Mouse (Mus musculus) heart, adult 2 months (tissue): ENCODE measurements around the gene Ddx24. TPM values are rescaled to one million over a fixed set of nuclear protein-coding genes. Genes with fewer than 3 reads are reported as not detected.
"Not testable (repeated sequence)": the region's sequence is repeated elsewhere in the genome, so short reads cannot be mapped to it uniquely, and the experiment has no call there.

Experiments used
- DNase-seq, 2 experiments: peaks; one replicate each; pipeline ENCODE4 v3.0.0; 2021
- H3K27ac ChIP-seq: fragments of 200-600 bp; 2 replicates; pipeline ENCODE4 v1.8.1; 2022
- H3K27me3 ChIP-seq: fragments of 200-500 bp; 2 replicates; pipeline ENCODE4 v1.6.1; 2012; ENCODE audit warnings: mild to moderate bottlenecking, low read length, inconsistent platforms, mixed read lengths; ENCODE audit not compliant: control insufficient read depth, insufficient read depth
- H3K36me3 ChIP-seq: fragments of 200-500 bp; 2 replicates; pipeline ENCODE4 v1.6.1; 2012; ENCODE audit warnings: low read length, inconsistent platforms; ENCODE audit not compliant: control insufficient read depth, insufficient read depth
- H3K4me1 ChIP-seq: fragments of 200-500 bp; 2 replicates; pipeline ENCODE4 v1.6.1; 2011; ENCODE audit warnings: low read length; ENCODE audit not compliant: control insufficient read depth, insufficient read depth
- H3K4me3 ChIP-seq: fragments of 200-600 bp; 2 replicates; pipeline ENCODE4 v1.8.1; 2022
- H3K79me2 ChIP-seq: fragments of 200-500 bp; replicated peaks from 2 replicates; pipeline ENCODE4 v1.6.1; 2012; ENCODE audit warnings: mild to moderate bottlenecking, inconsistent platforms, low read length, moderate library complexity, mixed read lengths; ENCODE audit not compliant: control insufficient read depth, insufficient read depth
- H3K9ac ChIP-seq: fragments of 200-500 bp; 2 replicates; pipeline ENCODE4 v1.6.1; 2012; ENCODE audit warnings: low read depth, mild to moderate bottlenecking, control low read depth, inconsistent platforms, low read length, mixed read lengths
- CTCF ChIP-seq: fragments of 200-600 bp; IDR thresholded peaks from 2 replicates; pipeline ENCODE4 v1.8.1; 2022; ENCODE audit warnings: antibody characterized with exemption, mild to moderate bottlenecking, moderate library complexity
- EP300 ChIP-seq: fragments of 200-500 bp; IDR thresholded peaks from 2 replicates; pipeline ENCODE4 v1.6.1; 2011; ENCODE audit warnings: low read depth, low read length, control low read depth; ENCODE audit not compliant: insufficient read depth
- POLR2A ChIP-seq: fragments of 200-500 bp; IDR thresholded peaks from 2 replicates; pipeline ENCODE4 v1.6.1; 2011; ENCODE audit warnings: mild to moderate bottlenecking, low read depth, low read length, control low read depth; ENCODE audit not compliant: insufficient read depth
- WGBS: fragments of 180-500 bp; shearing (Covaris S2); methylation state at CpG from one replicate; pipeline ENCODE4 v1.1.7; 2018; 5-methylcytosine and 5-hydroxymethylcytosine counted together
- intact Hi-C: fragments of 180-260 bp; cut with DNase I; formaldehyde crosslinking; loops from one replicate; pipeline ENCODE4 v1.15.1; 2025
- long read RNA-seq: library from polyadenylated mRNA; stranded (forward); transcript quantifications from one replicate; pipeline ENCODE4 v2.0.0, GENCODE M21; 2021
- polyA plus RNA-seq: library from polyadenylated mRNA; depleted of rRNA; stranded (reverse); fragments of >200 nt; gene quantifications from 2 replicates; pipeline ENCODE4 v1.2.3, GENCODE M21; 2012; rRNA removed
- total RNA-seq, 2 experiments: library from RNA; stranded (reverse); gene quantifications; 2 replicates each; pipeline ENCODE4 v1.2.3; 2021

Gene Ddx24
- total RNA-seq (10 to 100 TPM; 85.3 to 89.3 TPM), polyA plus RNA-seq (30.2 and 46.0 TPM in 2 replicates)
- long read RNA-seq, transcript Ddx24-201 (9 exons, 2,850 nt), result major isoform, 154 of 170 reads
- long read RNA-seq, partial matches to known transcripts, result 12 of 170 reads
- long read RNA-seq, other reads (novel, unspliced or antisense), result 4 of 170 reads

- H3K4me3 ChIP-seq, result peak within 1 kb of the TSS; percentile 95
- 2% methylated on average over 33 of the region's 33 CpGs for WGBS
Measured at GRCm38 (mm10) chr12:103425729-103426470, at the start of gene Ddx24. Gene Ddx24, minus strand, starts transcription at chr12:103425830.

GRCm38 (mm10) chr12:103474481-103474880 is 48.9 kb upstream of the Ddx24 start:
- Histone ChIP-seq H3K4me3 (no peak overlapping the region), H3K27ac (no peak overlapping the region), H3K9ac (no peak overlapping the region), H3K79me2 (no peaks in the 10 kb centered on the region), H3K27me3 (no peaks in the 10 kb centered on the region), H3K36me3 (no peaks in the 10 kb centered on the region), H3K4me1 (no peaks in the 10 kb centered on the region; the same call in 1 of the 2 replicates)
- DNase-seq, result no peak
- TF ChIP-seq POLR2A (no peak), EP300 (no peak), CTCF (no peak)
- 22% methylated on average over 2 of the region's 2 CpGs for WGBS
- intact Hi-C loops, result loop anchor here (1.0 kb wide), 1 partner anchor 25 kb away; no protein-coding TSS in a partner anchor

More at GRCm38 (mm10) chr12:103425729-103426470, at the start of gene Ddx24:
- Histone ChIP-seq H3K27ac (peak within 1 kb of the TSS; percentile 70), H3K27me3 (no peaks in the 10 kb centered on the region), H3K79me2 (peaks cover 9% of the 10 kb centered on the region), H3K9ac (peak within 1 kb of the TSS; percentile 98), H3K36me3 (peaks cover 31% of the 10 kb centered on the region), H3K4me1 (peaks cover 16% of the 10 kb centered on the region)
- DNase-seq, result peak; percentile 96 to 99
- peak; percentile 84 for TF ChIP-seq POLR2A
- no peak; the same call in none of the 2 replicates for TF ChIP-seq CTCF
- TF ChIP-seq EP300, result peak; percentile 99
- intact Hi-C loops, result loop anchor here (1.0 to 5.0 kb wide), 2 partner anchors 39 to 66 kb away; partner anchors contain the start of gene Otub2

- H3K27me3 ChIP-seq, result no peaks in the 10 kb centered on the region
- 36% methylated on average over 3 of the region's 3 CpGs for WGBS
- H3K4me3 ChIP-seq, result no peak within 1 kb of the TSS
- no peak within 1 kb of the TSS for H3K27ac ChIP-seq
- intact Hi-C loops, result no loop called here
- H3K4me1 ChIP-seq, result no peaks in the 10 kb centered on the region
- H3K36me3 ChIP-seq, result no peaks in the 10 kb centered on the region
- H3K9ac ChIP-seq, result no peak within 1 kb of the TSS
- TF ChIP-seq CTCF (no peak), EP300 (no peak), POLR2A (no peak)
- H3K79me2 ChIP-seq, result no peaks in the 10 kb centered on the region
- DNase-seq, result no peak
Measured at GRCm38 (mm10) chr12:103457140-103457539, 31.5 kb upstream of the Ddx24 start, which contains the start of gene Ifi27l2b. Gene Ifi27l2b, minus strand, starts transcription at chr12:103457223.

- H3K79me2 ChIP-seq, H3K36me3 ChIP-seq, H3K27ac ChIP-seq, H3K4me1 ChIP-seq, H3K9ac ChIP-seq, H3K27me3 ChIP-seq, DNase-seq, intact Hi-C loops, H3K4me3 ChIP-seq: not testable (repeated sequence)
- WGBS, result no CpG with 5 or more reads among the region's 1 CpGs
Measured at GRCm38 (mm10) chr12:103456727-103457126, 31.1 kb upstream of the Ddx24 start.

- no peaks in the 10 kb centered on the region for H3K36me3 ChIP-seq
- no peak overlapping the region for H3K9ac ChIP-seq
- H3K4me3 ChIP-seq, result no peak overlapping the region
- H3K79me2 ChIP-seq, result no peaks in the 10 kb centered on the region
- TF ChIP-seq EP300, result no peak
- no peak for TF ChIP-seq POLR2A
- TF ChIP-seq CTCF, result no peak
- intact Hi-C loops, result no loop called here
- H3K27ac ChIP-seq, result no peak overlapping the region
- no peaks in the 10 kb centered on the region for H3K4me1 ChIP-seq
- H3K27me3 ChIP-seq, result no peaks in the 10 kb centered on the region
- DNase-seq, result no peak
Measured at GRCm38 (mm10) chr12:103453361-103453760, 27.7 kb upstream of the Ddx24 start.

GRCm38 (mm10) chr12:103445060-103445459 is 19.4 kb upstream of the Ddx24 start:
- Histone ChIP-seq H3K79me2 (no peaks in the 10 kb centered on the region), H3K9ac (no peak overlapping the region), H3K27me3 (no peaks in the 10 kb centered on the region), H3K4me3 (no peak overlapping the region), H3K36me3 (no peaks in the 10 kb centered on the region; the same call in 1 of the 2 replicates), H3K27ac (no peak overlapping the region), H3K4me1 (no peaks in the 10 kb centered on the region; the same call in 1 of the 2 replicates)
- 82% methylated on average over 3 of the region's 3 CpGs for WGBS
- DNase-seq, result no peak
- intact Hi-C loops, result no loop called here
- no peak for TF ChIP-seq POLR2A
- TF ChIP-seq EP300, result no peak
- no peak for TF ChIP-seq CTCF
